Mouse (Mus musculus) midbrain, embryonic 15.5 days (tissue): ENCODE results near the gene Cdc42ep2. TPM values are rescaled to one million over a fixed set of nuclear protein-coding genes. Genes with fewer than 3 reads are reported as not detected.
A peak's percentile ranks its signal among the peaks of the same experiment; 100 is the strongest.

ENCODE experiments used
- ATAC-seq: fragments of 200-750 bp; cut with Nextera tagmentation; replicated peaks from 2 replicates; pipeline ENCODE4 v1.8.0; 2017; ENCODE audit warnings: moderate TSS enrichment
- H3K27ac ChIP-seq: fragments of 300-500 bp; sonication (generic); 2 replicates; pipeline ENCODE4 v1.5.1; 2015; ENCODE audit warnings: mild to moderate bottlenecking, inconsistent platforms
- H3K27me3 ChIP-seq: fragments of 300-500 bp; sonication (generic); replicated peaks from 2 replicates; pipeline ENCODE4 v1.6.1; 2015; ENCODE audit warnings: inconsistent platforms
- H3K36me3 ChIP-seq: fragments of 300-500 bp; sonication (generic); replicated peaks from 2 replicates; pipeline ENCODE4 v1.6.1; 2015; ENCODE audit warnings: inconsistent platforms
- H3K4me1 ChIP-seq: fragments of 300-500 bp; sonication (generic); 2 replicates; pipeline ENCODE4 v1.6.1; 2015; ENCODE audit warnings: inconsistent platforms
- H3K4me2 ChIP-seq: fragments of 300-500 bp; sonication (generic); 2 replicates; pipeline ENCODE4 v1.6.1; 2015; ENCODE audit warnings: inconsistent platforms, mild to moderate bottlenecking, moderate library complexity
- H3K4me3 ChIP-seq: fragments of 300-500 bp; sonication (generic); 2 replicates; pipeline ENCODE4 v1.5.1; 2015; ENCODE audit warnings: mild to moderate bottlenecking, inconsistent platforms
- H3K9ac ChIP-seq: fragments of 300-500 bp; sonication (generic); 2 replicates; pipeline ENCODE4 v1.6.1; 2015; ENCODE audit warnings: mild to moderate bottlenecking, inconsistent platforms
- H3K9me3 ChIP-seq: fragments of 300-500 bp; sonication (generic); 2 replicates; pipeline ENCODE4 v1.6.1; 2016; ENCODE audit warnings: inconsistent platforms
- WGBS: fragments of 180-500 bp; shearing (Covaris S2); methylation state at CpG from one replicate; pipeline ENCODE4 v1.1.7; 2015; ENCODE audit warnings: mixed read lengths; 5-methylcytosine and 5-hydroxymethylcytosine counted together
- polyA plus RNA-seq: library from polyadenylated mRNA; unstranded; fragments of >200 nt; fragmentation: Nextera tagmentation; extraction: Ambion mirVana; gene quantifications from 2 replicates; pipeline ENCODE4 v1.2.1, GENCODE M21; 2015

Cdc42ep2 gene
- polyA plus RNA-seq, 1 experiment from 2014 or later, result 16.7 TPM

DNA sequence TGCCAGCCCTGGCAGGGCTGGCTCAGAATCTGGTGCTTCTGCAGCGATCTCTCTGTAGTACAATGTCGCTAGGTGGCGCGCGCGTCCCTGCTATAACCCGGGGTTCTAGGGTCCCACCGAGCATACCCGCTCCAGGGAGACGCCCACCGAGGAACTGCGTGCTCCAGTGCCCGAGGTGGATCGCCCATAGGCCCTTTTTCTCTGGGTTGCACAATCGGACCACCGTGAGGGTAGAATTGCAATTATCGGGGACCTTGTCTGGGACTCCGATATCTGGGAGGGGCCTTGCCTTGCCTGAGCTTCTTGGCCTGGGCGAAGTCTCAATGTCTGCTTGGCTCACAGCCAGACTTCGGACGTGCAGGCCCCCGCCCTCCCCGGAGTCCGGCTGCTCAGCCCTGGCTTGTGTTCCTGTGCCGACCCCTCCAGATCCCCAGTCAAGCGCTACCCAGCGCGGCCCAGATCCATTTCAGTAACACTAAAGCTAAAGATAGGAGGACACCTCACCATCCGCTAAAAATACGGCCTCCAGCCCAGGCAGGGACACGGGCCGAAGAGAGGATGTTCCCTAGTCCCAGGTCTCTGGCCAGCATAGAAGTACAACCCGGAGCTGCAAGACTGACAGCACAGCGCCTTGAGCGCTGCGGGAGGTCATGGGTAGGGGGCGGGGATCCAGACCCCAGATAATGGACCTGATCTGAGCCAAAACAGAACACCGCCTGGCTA, 465 bp downstream of the Cdc42ep2 start:
- ATAC-seq, result peak; percentile 88
- H3K4me2 ChIP-seq, result peak overlapping the region; percentile 65

DNA sequence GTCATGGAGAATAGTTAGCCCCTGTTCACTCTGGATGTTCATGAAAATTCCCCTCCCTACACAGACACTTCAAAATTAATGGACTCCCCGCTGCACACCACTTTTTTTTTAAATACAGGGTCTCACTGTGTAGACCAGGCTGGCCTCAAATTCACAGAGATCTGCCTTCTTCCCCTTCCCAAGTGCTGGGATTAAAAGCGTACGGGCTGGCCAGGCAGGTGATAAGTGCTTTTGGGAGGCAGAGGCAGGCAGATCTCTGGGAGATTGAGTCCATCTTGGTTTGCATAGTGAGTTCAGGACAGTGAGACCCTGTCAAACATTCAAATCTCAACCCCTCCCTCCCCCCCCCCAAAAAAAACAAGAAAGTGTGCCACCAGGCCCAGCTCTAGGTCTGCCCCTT, 1.7 kb downstream of the Cdc42ep2 start:
- 90% methylated on average over 3 of the region's 3 CpGs for WGBS
- Histone ChIP-seq H3K4me3 (no peak overlapping the region), H3K27ac (no peak overlapping the region), H3K27me3 (no peaks in the 10 kb centered on the region; the same call in 1 of the 2 replicates), H3K36me3 (peaks cover 6% of the 10 kb centered on the region; the same call in 1 of the 2 replicates), H3K9me3 (no peaks in the 10 kb centered on the region), H3K4me1 (peaks cover 25% of the 10 kb centered on the region), H3K9ac (no peak overlapping the region), H3K4me2 (no peak overlapping the region)
- ATAC-seq, result no peak

More for the DNA sequence above, 465 bp downstream of the Cdc42ep2 start:
- no peaks in the 10 kb centered on the region for H3K9me3 ChIP-seq
- H3K36me3 ChIP-seq, result no peaks in the 10 kb centered on the region
- under 1% methylated on average over 38 of the region's 38 CpGs for WGBS
- peak overlapping the region; percentile 73 for H3K27ac ChIP-seq
- no peaks in the 10 kb centered on the region; the same call in 1 of the 2 replicates for H3K27me3 ChIP-seq
- H3K9ac ChIP-seq, result peak overlapping the region; percentile 64
- peak overlapping the region; percentile 52 for H3K4me3 ChIP-seq
- H3K4me1 ChIP-seq, result peaks cover 25% of the 10 kb centered on the region

DNA sequence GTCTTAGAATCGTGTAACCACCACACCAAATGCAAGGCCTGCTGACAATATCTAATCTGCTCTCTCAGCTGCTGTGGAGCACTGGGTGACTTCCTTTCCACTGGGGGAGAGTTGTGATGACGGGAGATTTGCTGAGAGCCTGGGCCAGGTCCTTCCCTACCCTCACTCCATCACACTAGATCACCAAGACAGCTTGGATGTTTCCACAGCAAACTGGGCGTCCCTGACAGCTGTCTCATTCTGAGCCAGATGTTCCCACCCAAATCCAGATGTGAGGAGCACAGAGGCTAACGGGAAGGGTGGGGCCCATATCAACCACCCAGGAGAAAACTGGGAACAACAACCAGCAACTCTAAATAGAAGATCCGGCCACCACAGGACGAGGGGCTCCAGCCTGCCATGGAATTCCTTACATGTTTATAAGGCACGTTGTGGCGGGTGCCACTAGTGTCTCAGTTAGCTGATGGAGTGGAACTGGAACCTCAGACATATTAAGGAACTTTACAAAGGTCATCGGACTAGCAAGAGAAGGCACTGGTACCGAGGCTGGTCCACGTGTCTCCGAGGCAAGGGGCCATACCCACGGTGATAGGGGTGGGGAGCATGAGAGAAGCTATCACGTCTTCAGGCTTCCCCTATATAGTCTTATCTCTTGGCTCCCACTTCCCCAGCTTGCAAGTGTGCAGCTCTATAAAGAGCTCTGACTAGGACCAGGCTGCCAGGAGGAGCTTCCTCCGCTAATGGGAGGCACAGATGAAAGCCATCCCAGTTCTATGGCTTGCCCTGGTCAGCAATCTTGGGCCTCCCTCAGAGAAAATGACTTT, 2.3 kb downstream of the Cdc42ep2 start:
- Histone ChIP-seq H3K4me2 (peak overlapping the region; percentile 23; the same call in 1 of the 2 replicates), H3K4me3 (no peak overlapping the region), H3K36me3 (peaks cover 8% of the 10 kb centered on the region; the same call in 1 of the 2 replicates), H3K4me1 (peaks cover 25% of the 10 kb centered on the region), H3K27ac (no peak overlapping the region), H3K9ac (peak overlapping the region; percentile 13), H3K9me3 (no peaks in the 10 kb centered on the region), H3K27me3 (no peaks in the 10 kb centered on the region; the same call in 1 of the 2 replicates)
- 82% methylated on average over 15 of the region's 15 CpGs for WGBS
- ATAC-seq, result no peak

DNA sequence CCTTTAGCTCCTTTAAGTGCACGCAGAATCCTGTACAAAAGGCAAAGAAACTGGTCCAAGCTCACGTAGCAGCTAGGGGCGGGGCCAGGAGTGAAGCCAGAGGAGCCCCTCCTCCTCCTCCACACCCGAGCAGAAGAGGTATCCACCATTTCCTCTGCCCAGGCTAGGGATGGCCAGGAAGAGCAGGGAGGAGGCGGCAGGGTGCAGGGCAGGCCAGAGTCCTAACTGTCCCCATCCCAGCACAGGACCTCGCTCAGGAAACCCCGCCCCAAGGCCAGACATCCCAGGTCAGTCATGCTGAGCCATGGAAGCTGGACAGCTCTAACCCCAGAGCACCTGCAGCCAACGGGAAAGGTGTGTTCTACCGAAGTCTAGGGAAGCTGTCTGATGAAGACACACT, 2.9 kb downstream of the Cdc42ep2 start:
- Histone ChIP-seq H3K9me3 (no peaks in the 10 kb centered on the region), H3K9ac (peak overlapping the region; percentile 13), H3K36me3 (peaks cover 10% of the 10 kb centered on the region; the same call in 1 of the 2 replicates), H3K4me1 (peaks cover 25% of the 10 kb centered on the region), H3K4me2 (peak overlapping the region; percentile 23), H3K4me3 (0 out of 2 replicates have a peak overlapping the region, but pooled peaks have one; percentile 3), H3K27ac (no peak overlapping the region), H3K27me3 (no peaks in the 10 kb centered on the region; the same call in 1 of the 2 replicates)
- ATAC-seq, result no peak
- 19% methylated on average over 9 of the region's 9 CpGs for WGBS

DNA sequence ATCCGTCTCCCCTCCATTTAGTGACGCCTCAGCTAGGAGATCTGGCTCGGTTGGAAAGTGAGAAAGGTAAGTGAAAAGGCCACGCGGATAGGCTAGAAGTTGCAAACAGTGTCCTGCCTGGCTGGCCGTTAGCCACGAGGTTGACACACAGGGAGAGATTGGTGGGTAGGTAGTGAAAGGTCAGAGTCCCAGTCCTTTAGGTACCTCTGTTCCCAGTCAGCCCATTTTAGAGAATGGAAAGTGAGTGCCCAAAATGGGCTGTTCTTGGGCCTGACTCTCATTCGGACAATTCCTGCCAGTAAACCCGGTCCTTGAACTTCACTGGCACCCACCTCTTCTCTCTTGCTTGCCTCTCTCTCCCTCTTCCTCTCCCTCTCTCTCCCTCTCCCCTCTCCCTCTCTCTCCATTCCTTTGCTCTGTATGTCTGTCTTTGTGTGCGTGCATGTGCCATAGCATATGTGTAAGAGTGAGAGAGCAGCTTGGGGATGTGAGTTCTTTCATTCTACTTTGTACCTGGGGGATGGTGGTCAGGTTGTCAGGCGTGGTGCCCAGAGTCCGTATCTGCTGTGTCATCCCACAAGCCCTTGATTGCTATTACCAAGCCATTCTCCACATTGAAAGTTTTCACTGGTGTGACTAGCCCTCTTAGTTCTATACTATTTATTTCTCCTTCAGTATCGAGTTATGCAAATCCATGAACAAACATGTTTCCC, 11.5 kb downstream of the Cdc42ep2 start, which contains the start of gene Dpf2:
Gene Dpf2, minus strand, starts transcription at position 4 of the 713 bp plus-strand sequence.
- Histone ChIP-seq H3K27me3 (no peaks in the 10 kb centered on the region), H3K4me1 (peaks cover 37% of the 10 kb centered on the region), H3K4me3 (peak within 1 kb of the TSS; percentile 96), H3K9me3 (no peaks in the 10 kb centered on the region), H3K27ac (peak within 1 kb of the TSS; percentile 85), H3K4me2 (peak within 1 kb of the TSS; percentile 88), H3K9ac (peak within 1 kb of the TSS; percentile 87), H3K36me3 (peaks cover 4% of the 10 kb centered on the region; the same call in 1 of the 2 replicates)
- ATAC-seq, result peak; percentile 74
- 23% methylated on average over 13 of the region's 13 CpGs for WGBS

DNA sequence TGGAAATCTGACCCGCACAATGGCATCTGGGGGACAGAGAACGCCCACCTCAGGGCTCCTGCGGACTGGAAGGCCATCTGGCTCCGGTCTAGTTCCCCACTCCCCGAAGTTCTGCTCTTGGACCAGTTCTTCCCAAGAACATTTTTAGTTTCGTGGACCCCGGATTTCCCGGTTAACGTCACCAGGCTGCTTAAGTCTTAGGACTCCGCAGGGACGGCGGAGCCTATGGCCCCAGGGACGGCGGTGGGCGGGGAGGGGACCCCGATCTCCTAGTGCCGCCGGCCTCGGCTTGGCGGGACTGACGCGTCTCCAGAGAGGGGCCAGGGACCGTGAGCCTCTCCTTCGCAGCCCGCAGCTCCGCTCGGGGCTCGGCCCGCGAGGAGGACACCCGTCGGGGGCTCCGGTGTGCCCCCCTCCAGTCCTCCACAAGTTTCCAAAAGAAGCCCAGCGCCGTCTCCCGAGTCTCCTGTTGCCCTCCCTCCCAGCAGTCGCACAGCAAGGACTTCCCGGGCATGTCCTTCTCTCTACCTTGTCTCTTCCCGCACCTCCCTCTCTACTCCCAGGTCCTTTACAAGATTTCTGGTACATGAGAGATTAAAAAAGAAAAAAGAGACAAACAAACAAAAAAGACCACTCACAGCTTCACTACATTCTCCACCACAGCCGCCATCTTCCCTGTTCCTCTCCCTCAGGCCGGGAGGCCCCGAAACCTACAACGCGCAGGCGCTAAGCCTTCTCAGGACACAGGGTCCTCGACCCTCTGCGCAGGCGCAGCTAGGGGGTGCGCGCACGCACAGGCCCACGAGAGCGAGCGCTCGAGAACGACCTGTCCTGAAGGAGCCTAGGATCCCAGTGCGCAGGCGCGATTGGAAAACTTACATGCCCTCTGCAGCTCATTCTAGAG, 12.3 kb downstream of the Cdc42ep2 start:
- peaks cover 38% of the 10 kb centered on the region for H3K4me1 ChIP-seq
- H3K27ac ChIP-seq, result peak overlapping the region; percentile 85
- H3K9ac ChIP-seq, result peak overlapping the region; percentile 87
- WGBS, result under 1% methylated on average over 59 of the region's 59 CpGs
- H3K4me2 ChIP-seq, result peak overlapping the region; percentile 88
- peak; percentile 91 for ATAC-seq
- no peaks in the 10 kb centered on the region for H3K27me3 ChIP-seq
- no peaks in the 10 kb centered on the region for H3K9me3 ChIP-seq
- peaks cover 3% of the 10 kb centered on the region; the same call in 1 of the 2 replicates for H3K36me3 ChIP-seq
- H3K4me3 ChIP-seq, result peak overlapping the region; percentile 96

DNA sequence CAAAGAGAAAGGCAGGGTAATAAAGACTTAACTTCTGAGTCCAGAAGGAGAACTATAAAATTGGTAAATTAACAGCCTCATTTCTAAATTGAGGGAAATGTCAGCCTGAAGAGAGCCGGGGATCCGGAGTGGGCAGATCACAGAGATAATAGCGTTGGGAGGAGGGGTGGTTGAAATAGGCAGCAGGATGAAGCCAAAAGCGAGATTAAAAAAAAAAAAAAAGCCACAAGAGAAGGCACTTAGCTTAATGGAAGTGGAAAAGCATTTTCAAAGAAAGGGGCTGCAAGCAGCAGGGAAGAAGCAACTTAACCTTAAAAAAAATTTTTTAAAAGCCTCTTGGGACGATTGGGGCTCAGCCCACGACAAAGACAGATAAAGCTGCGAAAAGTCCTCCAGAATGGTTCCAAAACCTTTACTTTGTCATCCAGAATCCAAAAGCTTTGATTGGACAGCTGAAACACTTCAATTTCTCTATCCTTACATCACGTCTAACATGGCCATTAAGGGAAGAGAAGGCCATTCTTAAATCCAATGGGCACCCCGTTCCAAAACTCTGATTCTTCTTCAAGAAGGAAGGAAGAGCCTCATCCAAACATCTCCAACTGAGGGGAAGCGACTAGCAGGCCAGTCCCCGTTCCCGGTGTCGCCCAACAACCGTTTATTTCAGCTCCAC, 13.1 kb downstream of the Cdc42ep2 start:
- no peak for ATAC-seq
- H3K4me2 ChIP-seq, result peak overlapping the region; percentile 88
- peaks cover 38% of the 10 kb centered on the region for H3K4me1 ChIP-seq
- H3K36me3 ChIP-seq, result peaks cover 3% of the 10 kb centered on the region
- peak overlapping the region; percentile 96 for H3K4me3 ChIP-seq
- H3K9me3 ChIP-seq, result no peaks in the 10 kb centered on the region
- H3K9ac ChIP-seq, result peak overlapping the region; percentile 87
- peak overlapping the region; percentile 85 for H3K27ac ChIP-seq
- no peaks in the 10 kb centered on the region for H3K27me3 ChIP-seq
- WGBS, result 4% methylated on average over 14 of the region's 14 CpGs

DNA sequence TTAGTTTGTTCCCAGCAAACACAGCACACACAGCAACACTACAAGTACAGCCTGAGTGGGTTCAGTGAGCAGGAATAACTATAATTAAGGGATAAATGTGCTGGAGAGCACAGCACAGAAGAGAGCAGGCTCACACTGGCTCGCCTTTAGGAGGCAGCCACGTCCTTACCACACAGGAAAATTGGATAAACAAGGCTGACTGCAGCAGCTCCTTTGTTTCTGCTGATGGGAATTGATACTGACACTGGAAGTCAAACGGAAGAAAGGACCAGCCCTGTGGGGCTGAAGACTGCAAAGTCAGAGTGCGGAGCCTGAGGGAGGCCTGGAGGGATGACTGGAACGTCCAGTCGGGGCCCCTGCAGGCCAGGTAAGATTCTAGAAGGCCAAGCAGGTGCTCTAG, 14.4 kb downstream of the Cdc42ep2 start:
- Histone ChIP-seq H3K4me1 (peaks cover 38% of the 10 kb centered on the region), H3K4me2 (peak overlapping the region; percentile 88), H3K36me3 (peaks cover 16% of the 10 kb centered on the region), H3K9me3 (no peaks in the 10 kb centered on the region), H3K27ac (peak overlapping the region; percentile 66), H3K9ac (peak overlapping the region; percentile 44), H3K4me3 (peak overlapping the region; percentile 25), H3K27me3 (no peaks in the 10 kb centered on the region)
- no peak for ATAC-seq
- WGBS, result 35% methylated on average over 6 of the region's 6 CpGs

DNA sequence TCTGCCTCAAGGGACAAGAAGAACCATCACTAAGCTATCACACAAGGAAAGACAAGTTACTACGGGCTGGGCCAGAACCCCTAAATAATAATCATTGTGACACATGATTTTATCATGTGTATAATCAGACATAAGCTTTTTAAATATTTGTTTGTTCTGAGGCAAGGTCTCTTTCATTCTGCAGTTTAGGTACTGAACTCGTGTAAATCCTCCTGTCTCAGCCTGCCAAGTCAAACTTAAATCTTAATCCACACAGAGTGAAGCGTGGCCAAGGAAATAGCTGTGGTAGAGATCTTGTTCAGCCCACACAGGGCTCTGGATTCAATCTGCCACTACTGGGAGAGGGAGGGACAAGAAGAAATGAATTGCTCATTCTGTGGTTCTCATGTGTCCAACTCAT, 17.3 kb downstream of the Cdc42ep2 start:
- peaks cover 46% of the 10 kb centered on the region for H3K36me3 ChIP-seq
- no peak for ATAC-seq
- H3K4me2 ChIP-seq, result no peak overlapping the region

DNA sequence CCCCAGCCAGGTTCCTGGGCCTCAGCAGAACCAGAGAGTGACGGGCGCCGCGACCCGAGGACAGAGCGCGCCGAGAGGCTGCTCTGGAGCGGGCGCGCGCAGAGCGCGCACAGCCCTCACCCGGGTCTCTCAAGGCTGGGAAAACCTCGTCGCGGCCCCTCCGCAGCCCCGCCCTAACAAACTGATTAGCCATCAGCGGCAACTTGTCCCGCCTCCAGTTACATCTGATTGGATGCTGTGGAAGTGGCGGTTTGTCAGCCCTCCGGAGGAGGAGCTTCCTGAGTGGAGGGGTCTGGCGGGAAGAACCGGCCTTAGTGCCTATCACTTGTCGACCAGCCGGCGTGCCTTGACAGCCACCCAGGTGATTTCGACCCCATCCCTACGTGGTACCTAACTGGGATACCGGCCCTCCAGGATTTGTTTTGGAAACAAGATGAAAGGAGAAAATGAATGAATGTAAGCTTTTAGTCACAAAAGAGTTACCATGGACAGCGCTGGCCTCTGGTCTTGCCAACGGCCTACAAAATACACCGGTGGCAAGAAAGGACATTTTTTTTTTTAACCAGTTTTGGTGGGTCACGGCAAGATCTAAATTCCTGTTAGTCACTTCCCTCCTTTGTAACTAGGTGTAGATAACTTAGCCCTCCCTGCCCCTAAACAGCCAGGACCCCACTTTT, 30.5 kb downstream of the Cdc42ep2 start, which contains the start of gene Tigd3:
Gene Tigd3, minus strand, starts transcription at position 148 of the 677 bp plus-strand sequence.
- Histone ChIP-seq H3K9me3 (no peaks in the 10 kb centered on the region), H3K4me3 (peak within 1 kb of the TSS; percentile 67), H3K36me3 (peaks cover 9% of the 10 kb centered on the region), H3K9ac (peak within 1 kb of the TSS; percentile 79), H3K27me3 (no peaks in the 10 kb centered on the region), H3K4me2 (peak within 1 kb of the TSS; percentile 68), H3K4me1 (peaks cover 23% of the 10 kb centered on the region), H3K27ac (peak within 1 kb of the TSS; percentile 84)
- peak; percentile 97 for ATAC-seq
- WGBS, result 5% methylated on average over 36 of the region's 36 CpGs

More for the DNA sequence above, 17.3 kb downstream of the Cdc42ep2 start:
- no peaks in the 10 kb centered on the region for H3K9me3 ChIP-seq
- no peak overlapping the region for H3K27ac ChIP-seq
- 86% methylated on average over 3 of the region's 3 CpGs for WGBS
- no peaks in the 10 kb centered on the region for H3K27me3 ChIP-seq
- H3K4me1 ChIP-seq, result peaks cover 31% of the 10 kb centered on the region
- no peak overlapping the region for H3K4me3 ChIP-seq
- H3K9ac ChIP-seq, result no peak overlapping the region
